Mouse (Mus musculus) heart, postnatal 0 days (tissue): ENCODE results near the gene Myo6. TPM values are rescaled to one million over a fixed set of nuclear protein-coding genes. Genes with fewer than 3 reads are reported as not detected.

Experiments used
- ATAC-seq: fragments of 200-750 bp; cut with Nextera tagmentation; 2 replicates; pipeline ENCODE4 v1.8.0; 2017; ENCODE audit warnings: low read depth, moderate number of reproducible peaks, moderate library complexity; ENCODE audit not compliant: insufficient read depth
- DNase-seq: peaks from one replicate; pipeline ENCODE4 v3.0.0-alpha.2; 2016; ENCODE audit warnings: low spot score
- H3K27ac ChIP-seq: fragments of 300-500 bp; sonication (generic); 2 replicates; pipeline ENCODE4 v1.5.1; 2014; ENCODE audit warnings: low read depth, mild to moderate bottlenecking
- H3K27me3 ChIP-seq: fragments of 300-500 bp; sonication (generic); 2 replicates; pipeline ENCODE4 v1.6.1; 2014; ENCODE audit warnings: low read length, mixed read lengths; ENCODE audit not compliant: control insufficient read depth, insufficient read depth
- H3K36me3 ChIP-seq: fragments of 300-500 bp; sonication (generic); replicated peaks from 2 replicates; pipeline ENCODE4 v1.6.1; 2014; ENCODE audit warnings: low read length, mixed read lengths; ENCODE audit not compliant: control insufficient read depth, insufficient read depth
- H3K4me1 ChIP-seq: fragments of 300-500 bp; sonication (generic); 2 replicates; pipeline ENCODE4 v1.6.1; 2014; ENCODE audit warnings: antibody characterized with exemption; ENCODE audit not compliant: control insufficient read depth, insufficient read depth
- H3K4me2 ChIP-seq: fragments of 300-500 bp; sonication (generic); 2 replicates; pipeline ENCODE4 v1.6.1; 2014; ENCODE audit warnings: low read depth, mild to moderate bottlenecking, low read length, moderate library complexity
- H3K4me3 ChIP-seq: fragments of 300-500 bp; sonication (generic); 2 replicates; pipeline ENCODE4 v1.5.1; 2014; ENCODE audit warnings: low read depth, low read length
- H3K9ac ChIP-seq: fragments of 300-500 bp; sonication (generic); replicated peaks from 2 replicates; pipeline ENCODE4 v1.6.1; 2014; ENCODE audit warnings: low read depth, low read length, mixed read lengths
- H3K9me3 ChIP-seq: fragments of 300-500 bp; sonication (generic); replicated peaks from 2 replicates; pipeline ENCODE4 v1.6.1; 2016; ENCODE audit warnings: low read length; ENCODE audit not compliant: control insufficient read depth
- CTCF ChIP-seq: IDR thresholded peaks from 2 replicates; pipeline ENCODE4 v1.5.1; 2016; ENCODE audit warnings: antibody characterized with exemption, control low read depth, low read depth
- EP300 ChIP-seq: IDR thresholded peaks from 2 replicates; pipeline ENCODE4 v1.6.1; 2016; ENCODE audit warnings: antibody characterized with exemption, low read depth
- WGBS: fragments of 180-500 bp; shearing (Covaris S2); extraction: QIAGEN DNeasy Blood & Tissue Kit; methylation state at CpG from one replicate; pipeline ENCODE4 v1.1.7; 2014; 5-methylcytosine and 5-hydroxymethylcytosine counted together
- polyA plus RNA-seq: library from polyadenylated mRNA; unstranded; fragments of >200 nt; fragmentation: Nextera tagmentation; extraction: Ambion mirVana; gene quantifications from 2 replicates; pipeline ENCODE4 v1.2.1, GENCODE M21; 2015
- total RNA-seq: library from RNA; depleted of rRNA; stranded (reverse); fragments of >200 nt; gene quantifications from 2 replicates; pipeline ENCODE4 v1.2.3, GENCODE M21; 2014; ENCODE audit warnings: low replicate concordance

The Myo6 gene
- total and polyA plus RNA-seq, 2 experiments from 2014 or later, result 7.1 to 13.2 TPM

GRCm38 (mm10) chr9:80157840-80158465, 6.9 kb upstream of the Myo6 start:
- H3K36me3 ChIP-seq, result no peaks in the 10 kb centered on the region
- TF ChIP-seq CTCF (no peak), EP300 (no peak)
- no peak overlapping the region for H3K9ac ChIP-seq
- H3K4me3 ChIP-seq, result no peak overlapping the region
- 86% methylated on average over 12 of the region's 12 CpGs for WGBS
- ATAC-seq (no peak), DNase-seq (no peak)
- H3K4me1 ChIP-seq, result no peaks in the 10 kb centered on the region
- no peaks in the 10 kb centered on the region for H3K27me3 ChIP-seq
- H3K4me2 ChIP-seq, result no peak overlapping the region
- H3K9me3 ChIP-seq, result no peaks in the 10 kb centered on the region
- no peak overlapping the region for H3K27ac ChIP-seq

- 69% methylated on average over 5 of the region's 5 CpGs for WGBS
- Histone ChIP-seq H3K36me3 (no peaks in the 10 kb centered on the region), H3K4me2 (no peak overlapping the region), H3K9ac (no peak overlapping the region), H3K27ac (no peak overlapping the region), H3K4me3 (no peak overlapping the region), H3K9me3 (no peaks in the 10 kb centered on the region), H3K4me1 (no peaks in the 10 kb centered on the region), H3K27me3 (no peaks in the 10 kb centered on the region)
- DNase-seq (no peak), ATAC-seq (no peak)
- TF ChIP-seq CTCF, result no peak
- TF ChIP-seq EP300, result no peak
These were observed 5.9 kb upstream of the Myo6 start for GRCm38 (mm10) chr9:80158937-80159336.

DNA sequence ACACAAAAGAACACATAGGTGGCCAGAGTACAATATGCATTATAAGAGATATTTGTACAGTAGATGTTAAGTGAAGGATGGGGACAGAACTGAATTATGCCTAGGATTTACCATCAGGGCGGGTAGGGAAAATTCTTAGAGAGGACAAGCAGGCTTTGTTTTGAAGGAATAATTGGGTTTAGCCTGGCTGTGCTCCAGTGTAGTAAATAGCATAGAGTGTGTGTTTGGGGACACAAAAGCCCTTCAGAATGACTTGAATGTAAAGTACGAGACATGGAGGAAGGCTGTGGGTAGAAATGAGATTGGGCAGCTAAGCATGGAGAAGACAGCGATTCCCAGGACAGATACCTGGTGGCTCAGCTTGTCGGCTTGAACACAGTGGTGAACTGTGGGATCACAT, 3.4 kb upstream of the Myo6 start:
- TF ChIP-seq EP300 (no peak), CTCF (no peak)
- ATAC-seq (no peak), DNase-seq (no peak)
- Histone ChIP-seq H3K9ac (no peak overlapping the region), H3K27me3 (no peaks in the 10 kb centered on the region), H3K36me3 (no peaks in the 10 kb centered on the region), H3K4me1 (no peaks in the 10 kb centered on the region), H3K4me3 (no peak overlapping the region), H3K9me3 (no peaks in the 10 kb centered on the region), H3K4me2 (no peak overlapping the region), H3K27ac (no peak overlapping the region)
- 89% methylated on average over 4 of the region's 4 CpGs for WGBS

- Histone ChIP-seq H3K36me3 (no peaks in the 10 kb centered on the region), H3K9me3 (no peaks in the 10 kb centered on the region), H3K4me1 (no peaks in the 10 kb centered on the region), H3K27ac (no peak overlapping the region), H3K4me2 (no peak overlapping the region), H3K9ac (no peak overlapping the region), H3K4me3 (no peak overlapping the region), H3K27me3 (no peaks in the 10 kb centered on the region)
- TF ChIP-seq CTCF (no peak), EP300 (no peak)
- ATAC-seq (no peak), DNase-seq (no peak)
- 78% methylated on average over 4 of the region's 4 CpGs for whole genome bisulfite sequencing
These were observed 1.6 kb upstream of the Myo6 start for GRCm38 (mm10) chr9:80163126-80163723.

- no peak for ATAC-seq
- H3K4me2 ChIP-seq, result peak overlapping the region; percentile 59
- no peaks in the 10 kb centered on the region for H3K27me3 ChIP-seq
- H3K4me1 ChIP-seq, result no peaks in the 10 kb centered on the region
- H3K27ac ChIP-seq, result peak overlapping the region; percentile 95; the same call in 1 of the 2 replicates
- no peaks in the 10 kb centered on the region for H3K36me3 ChIP-seq
- DNase-seq, result no peak
- H3K9ac ChIP-seq, result no peak overlapping the region
- H3K4me3 ChIP-seq, result peak overlapping the region; percentile 81
- under 1% methylated on average over 13 of the region's 13 CpGs for WGBS
- H3K9me3 ChIP-seq, result no peaks in the 10 kb centered on the region
- no peak for TF ChIP-seq EP300
These were observed 640 bp upstream of the Myo6 start for GRCm38 (mm10) chr9:80164191-80164590.

DNA sequence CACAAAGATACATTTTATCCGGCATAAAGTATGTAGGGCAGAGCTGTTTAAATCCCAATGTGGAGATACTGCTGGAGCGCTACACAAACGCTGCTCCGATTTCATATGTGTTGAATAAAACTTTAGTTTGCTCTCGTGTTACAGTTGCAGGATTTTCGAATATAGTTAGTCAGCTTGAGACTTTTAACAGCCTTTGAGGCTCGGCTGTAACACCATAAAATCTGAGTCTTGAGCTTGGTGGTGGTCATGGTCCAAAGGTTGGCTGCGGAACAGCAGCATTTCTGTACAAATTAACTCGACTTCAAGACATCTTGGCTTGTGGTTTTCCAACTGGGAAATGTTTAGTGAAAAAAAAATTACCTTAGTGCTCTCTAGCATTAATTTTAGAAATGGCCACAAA, 859 bp downstream of the Myo6 start:
- H3K4me2 ChIP-seq, result peak overlapping the region; percentile 59
- 20% methylated on average over 9 of the region's 9 CpGs for WGBS
- DNase-seq (no peak), ATAC-seq (no peak)
- TF ChIP-seq EP300, result no peak
- H3K27me3 ChIP-seq, result no peaks in the 10 kb centered on the region
- no peaks in the 10 kb centered on the region for H3K36me3 ChIP-seq
- H3K4me1 ChIP-seq, result no peaks in the 10 kb centered on the region
- peak overlapping the region; percentile 95 for H3K27ac ChIP-seq
- H3K4me3 ChIP-seq, result peak overlapping the region; percentile 81
- peak overlapping the region; percentile 82 for H3K9ac ChIP-seq
- no peaks in the 10 kb centered on the region for H3K9me3 ChIP-seq
